Mouse (Mus musculus): ENCODE results near the gene Gnai2.

Gnai2 gene

GRCm38 (mm10) chr9:107609433-107609830, 25.7 kb downstream of the Gnai2 start:
- no peak for DNase-seq (ENCODE audit: low spot score in 2 of 2)

GRCm38 (mm10) chr9:107608741-107609432, 26.3 kb downstream of the Gnai2 start, which contains the start of gene Sema3b:
TSS of gene Sema3b (minus strand) at chr9:107609229.
- no peak for DNase-seq (ENCODE audit: low spot score in 2 of 2)

- no peak for DNase-seq (ENCODE audit: low spot score in 2 of 2)
Measured at GRCm38 (mm10) chr9:107607653-107608245, 27.4 kb downstream of the Gnai2 start.

GRCm38 (mm10) chr9:107607036-107607435, 28.1 kb downstream of the Gnai2 start:
- no peak for DNase-seq (ENCODE audit: low spot score in 2 of 2)

GRCm38 (mm10) chr9:107606591-107606990, 28.6 kb downstream of the Gnai2 start:
- no peak for DNase-seq (ENCODE audit: low spot score in 2 of 2)

GRCm38 (mm10) chr9:107605041-107605661, 30.0 kb downstream of the Gnai2 start:
- DNase-seq (ENCODE audit: low spot score in 2 of 2): no peak

GRCm38 (mm10) chr9:107603251-107603650, 31.9 kb downstream of the Gnai2 start:
- DNase-seq (ENCODE audit: low spot score in 2 of 2): no peak

- peak; percentile 98 to 99 for DNase-seq (ENCODE audit: low spot score in 2 of 2)
Measured at GRCm38 (mm10) chr9:107602068-107602648, 33.0 kb downstream of the Gnai2 start.

GRCm38 (mm10) chr9:107601275-107601674, 33.9 kb downstream of the Gnai2 start:
- no peak for DNase-seq (ENCODE audit: low spot score in 2 of 2)

GRCm38 (mm10) chr9:107600745-107601144, 34.4 kb downstream of the Gnai2 start:
- DNase-seq (ENCODE audit: low spot score in 2 of 2): no peak

GRCm38 (mm10) chr9:107599842-107600241, 35.3 kb downstream of the Gnai2 start:
- no peak for DNase-seq (ENCODE audit: low spot score in 2 of 2)

- no peak for DNase-seq (ENCODE audit: low spot score in 2 of 2)
Measured at GRCm38 (mm10) chr9:107599433-107599832, 35.7 kb downstream of the Gnai2 start.

- DNase-seq (ENCODE audit: low spot score in 2 of 2): no peak
Measured at GRCm38 (mm10) chr9:107598385-107598784, 36.8 kb downstream of the Gnai2 start.

- no peak for DNase-seq (ENCODE audit: low spot score in 2 of 2)
Measured at GRCm38 (mm10) chr9:107596619-107597569, 38.3 kb downstream of the Gnai2 start.

GRCm38 (mm10) chr9:107594281-107595062, 40.7 kb downstream of the Gnai2 start:
- no peak for DNase-seq (ENCODE audit: low spot score in 2 of 2)

GRCm38 (mm10) chr9:107593101-107593976, 41.8 kb downstream of the Gnai2 start:
- DNase-seq (ENCODE audit: low spot score in 2 of 2): peak in 1 of 2 experiments; percentile 57

- DNase-seq (ENCODE audit: low spot score in 2 of 2): no peak
Measured at GRCm38 (mm10) chr9:107590773-107591060, 44.5 kb downstream of the Gnai2 start.

GRCm38 (mm10) chr9:107590058-107590772, 45.0 kb downstream of the Gnai2 start:
- DNase-seq (ENCODE audit: low spot score in 2 of 2): no peak

Measured in cerebellum, postnatal 4 days (tissue).